Mouse (Mus musculus): ENCODE results near the gene Stk16. TPM values are rescaled to one million over a fixed set of nuclear protein-coding genes. Genes with fewer than 3 reads are reported as not detected.

The Stk16 gene
- polyA plus RNA-seq, 1 experiment from 2014 or later: 120 TPM

DNA sequence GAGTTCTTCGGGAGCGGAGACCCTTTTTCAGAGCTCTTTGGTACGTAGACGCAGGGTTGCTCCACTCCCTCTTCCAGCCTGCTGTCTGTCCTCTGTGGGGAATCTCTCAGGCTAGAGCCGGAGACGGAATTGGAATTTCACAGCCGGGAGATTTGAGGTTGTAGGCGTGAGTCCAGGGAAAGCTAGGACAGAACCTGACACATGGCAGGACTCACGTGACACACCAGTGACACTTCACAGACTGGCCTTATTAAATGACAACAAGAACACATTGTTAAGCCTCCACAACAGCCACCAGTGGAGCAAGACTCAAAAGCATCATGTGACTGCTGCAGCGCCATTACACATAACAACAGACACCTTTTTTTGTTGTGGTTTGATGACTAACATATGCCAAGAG lies 29.0 kb downstream of the Stk16 start:
- Histone ChIP-seq H3K9me3 (ENCODE audit: control insufficient read depth, low read length) (no peaks in the 10 kb centered on the region), H3K36me3 (ENCODE audit: control insufficient read depth, insufficient read depth, low read length) (peaks cover 33% of the 10 kb centered on the region), H3K27me3 (ENCODE audit: control insufficient read depth, insufficient read depth, low read length) (no peaks in the 10 kb centered on the region), H3K9ac (replicated peaks; ENCODE audit: low read length) (no peak overlapping the region), H3K4me1 (ENCODE audit: control insufficient read depth, insufficient read depth, low read length) (peaks cover 8% of the 10 kb centered on the region; the same call in 1 of the 2 replicates), H3K4me2 (ENCODE audit: low read length) (no peak overlapping the region), H3K27ac (replicated peaks; ENCODE audit: low read depth, low read length) (no peak overlapping the region), H3K4me3 (replicated peaks; ENCODE audit: low read depth, low read length) (no peak overlapping the region)
- 86% methylated on average over 10 of the region's 10 CpGs for WGBS
- DNase-seq (no peak), ATAC-seq (ENCODE audit: low FRiP score, low TSS enrichment) (no peak)

- DNase-seq (no peak), ATAC-seq (ENCODE audit: low FRiP score, low TSS enrichment) (no peak)
- H3K27me3 ChIP-seq (ENCODE audit: control insufficient read depth, insufficient read depth, low read length): no peaks in the 10 kb centered on the region
- peaks cover 33% of the 10 kb centered on the region for H3K36me3 ChIP-seq (ENCODE audit: control insufficient read depth, insufficient read depth, low read length)
- no peak overlapping the region for H3K27ac ChIP-seq (replicated peaks; ENCODE audit: low read depth, low read length)
- WGBS: 87% methylated on average over 14 of the region's 14 CpGs
- H3K4me1 ChIP-seq (ENCODE audit: control insufficient read depth, insufficient read depth, low read length): no peaks in the 10 kb centered on the region
- H3K4me2 ChIP-seq (ENCODE audit: low read length): no peak overlapping the region
- H3K9ac ChIP-seq (replicated peaks; ENCODE audit: low read length): no peak overlapping the region
- H3K4me3 ChIP-seq (replicated peaks; ENCODE audit: low read depth, low read length): no peak overlapping the region
- no peaks in the 10 kb centered on the region for H3K9me3 ChIP-seq (ENCODE audit: control insufficient read depth, low read length)
Measured at GRCm38 (mm10) chr1:75243411-75243810, 32.8 kb downstream of the Stk16 start.

DNA sequence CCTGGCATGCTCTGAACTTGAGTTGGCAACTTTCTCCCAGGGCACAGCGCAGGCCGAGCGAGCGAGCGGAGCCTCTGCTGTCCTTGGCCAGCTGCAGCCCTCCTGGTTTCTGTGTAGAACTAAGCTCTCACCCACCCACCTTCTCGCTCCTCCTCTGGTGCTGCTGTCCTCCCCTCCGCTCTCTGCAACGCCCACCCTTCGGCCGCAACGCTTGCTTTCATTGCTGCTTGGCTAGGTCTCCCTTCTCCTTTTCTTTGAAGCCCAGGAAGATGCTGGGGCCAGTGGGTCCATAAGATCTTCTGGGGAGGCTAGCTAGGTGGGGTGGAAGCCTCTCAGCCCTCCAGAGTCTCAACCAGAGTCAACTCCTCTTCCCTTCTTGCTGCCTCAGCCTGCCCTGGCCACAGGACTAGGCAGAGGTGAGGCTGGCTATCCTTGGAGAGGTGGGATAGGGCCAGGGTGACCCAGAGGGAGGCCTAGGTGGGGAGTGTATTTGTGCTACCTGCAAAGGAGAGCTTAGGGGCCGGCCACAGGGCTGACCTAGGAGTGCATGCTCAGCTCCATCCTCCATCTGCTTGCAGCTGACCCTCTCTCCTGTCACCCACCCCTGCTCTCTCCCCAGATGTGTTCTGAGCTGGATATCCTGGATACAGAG lies 33.7 kb downstream of the Stk16 start:
- peak; percentile 26 for ATAC-seq (ENCODE audit: low FRiP score, low TSS enrichment)
- H3K27me3 ChIP-seq (ENCODE audit: control insufficient read depth, insufficient read depth, low read length): no peaks in the 10 kb centered on the region

DNA sequence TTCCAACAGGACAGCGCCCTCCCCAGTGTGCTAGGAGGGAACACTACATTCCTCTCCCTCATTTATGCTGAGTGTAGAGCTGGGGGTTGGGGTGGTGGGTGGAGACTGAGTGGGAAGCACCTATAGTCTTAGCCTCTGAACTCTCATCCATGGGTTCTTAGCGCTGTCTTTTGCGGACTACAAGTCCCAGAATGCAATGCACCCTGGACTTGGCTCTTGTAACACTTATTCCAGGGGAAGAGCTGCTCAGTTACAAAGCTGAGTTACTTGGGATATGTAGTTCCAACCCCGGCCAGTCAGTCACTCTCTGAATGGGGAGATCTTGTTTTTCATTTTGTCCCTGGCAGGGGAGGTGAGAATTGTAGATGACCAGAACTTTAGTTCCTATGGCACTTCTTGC lies 34.2 kb downstream of the Stk16 start:
- ATAC-seq (ENCODE audit: low FRiP score, low TSS enrichment) (peak; percentile 65), DNase-seq (peak; percentile 83)
- Histone ChIP-seq H3K27ac (replicated peaks; ENCODE audit: low read depth, low read length) (no peak overlapping the region), H3K27me3 (ENCODE audit: control insufficient read depth, insufficient read depth, low read length) (no peaks in the 10 kb centered on the region), H3K9ac (replicated peaks; ENCODE audit: low read length) (no peak overlapping the region), H3K4me3 (replicated peaks; ENCODE audit: low read depth, low read length) (no peak overlapping the region), H3K36me3 (ENCODE audit: control insufficient read depth, insufficient read depth, low read length) (peaks cover 27% of the 10 kb centered on the region), H3K4me2 (ENCODE audit: low read length) (no peak overlapping the region), H3K4me1 (ENCODE audit: control insufficient read depth, insufficient read depth, low read length) (no peaks in the 10 kb centered on the region), H3K9me3 (ENCODE audit: control insufficient read depth, low read length) (no peaks in the 10 kb centered on the region)
- WGBS: 16% methylated on average over 4 of the region's 4 CpGs

More for the DNA sequence above, 33.7 kb downstream of the Stk16 start:
- 82% methylated on average over 12 of the region's 12 CpGs for WGBS
- Histone ChIP-seq H3K4me1 (ENCODE audit: control insufficient read depth, insufficient read depth, low read length) (no peaks in the 10 kb centered on the region), H3K36me3 (ENCODE audit: control insufficient read depth, insufficient read depth, low read length) (peaks cover 32% of the 10 kb centered on the region), H3K27ac (replicated peaks; ENCODE audit: low read depth, low read length) (no peak overlapping the region), H3K9me3 (ENCODE audit: control insufficient read depth, low read length) (no peaks in the 10 kb centered on the region), H3K4me3 (replicated peaks; ENCODE audit: low read depth, low read length) (no peak overlapping the region), H3K4me2 (ENCODE audit: low read length) (no peak overlapping the region), H3K9ac (replicated peaks; ENCODE audit: low read length) (no peak overlapping the region)
- DNase-seq: no peak

DNA sequence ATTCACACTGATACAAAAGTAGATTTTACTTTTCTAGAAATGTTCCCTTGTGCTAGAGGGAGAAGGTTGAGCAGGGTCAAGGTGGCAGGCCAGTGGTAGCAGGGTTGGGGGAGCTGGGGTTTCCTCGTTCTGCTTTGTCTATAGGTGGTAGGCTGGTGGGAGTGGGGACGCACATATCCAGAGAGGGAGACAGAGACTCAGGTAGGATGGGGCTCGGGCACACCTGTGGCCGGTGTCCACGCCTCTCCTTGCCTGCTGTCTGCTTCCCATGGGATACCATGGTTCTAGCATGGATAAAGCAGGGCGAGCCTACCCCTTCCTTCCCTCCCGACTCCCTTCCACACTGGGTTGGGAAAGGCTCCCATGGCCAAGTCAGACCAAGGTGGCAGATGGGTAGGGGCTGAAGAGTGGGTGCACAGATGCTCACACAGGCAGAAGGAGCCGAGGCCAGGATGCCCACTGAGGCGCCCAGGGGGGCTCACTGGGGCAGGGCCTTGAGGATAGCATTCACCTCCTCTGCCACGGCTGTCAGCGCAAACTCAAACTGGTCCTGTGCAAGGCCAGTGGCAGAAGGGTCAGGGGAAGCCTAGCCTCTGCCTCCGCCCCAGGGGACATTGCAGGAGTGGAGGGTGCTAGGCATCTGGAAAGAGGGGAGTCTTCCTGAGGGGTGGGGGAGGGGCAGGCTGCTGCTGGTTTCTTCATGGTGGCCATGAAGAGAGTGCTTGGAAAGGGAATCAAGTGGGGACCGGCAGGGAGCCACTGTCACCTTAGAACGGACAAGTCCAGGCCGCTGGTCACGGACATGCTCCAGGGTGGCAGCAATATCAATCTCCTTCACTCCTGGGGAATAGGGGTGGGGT lies 36.7 kb downstream of the Stk16 start:
- Histone ChIP-seq H3K9ac (replicated peaks; ENCODE audit: low read length) (no peak overlapping the region), H3K36me3 (ENCODE audit: control insufficient read depth, insufficient read depth, low read length) (peaks cover 14% of the 10 kb centered on the region; the same call in 1 of the 2 replicates), H3K4me1 (ENCODE audit: control insufficient read depth, insufficient read depth, low read length) (no peaks in the 10 kb centered on the region; the same call in 1 of the 2 replicates), H3K27ac (replicated peaks; ENCODE audit: low read depth, low read length) (no peak overlapping the region), H3K4me3 (replicated peaks; ENCODE audit: low read depth, low read length) (no peak overlapping the region), H3K9me3 (ENCODE audit: control insufficient read depth, low read length) (no peaks in the 10 kb centered on the region), H3K4me2 (ENCODE audit: low read length) (no peak overlapping the region), H3K27me3 (ENCODE audit: control insufficient read depth, insufficient read depth, low read length) (no peaks in the 10 kb centered on the region)
- ATAC-seq (ENCODE audit: low FRiP score, low TSS enrichment) (no peak), DNase-seq (no peak)
- WGBS: 82% methylated on average over 16 of the region's 16 CpGs

GRCm38 (mm10) chr1:75248041-75248772 lies 37.6 kb downstream of the Stk16 start:
- Histone ChIP-seq H3K36me3 (ENCODE audit: control insufficient read depth, insufficient read depth, low read length) (peaks cover 10% of the 10 kb centered on the region; the same call in 1 of the 2 replicates), H3K9ac (replicated peaks; ENCODE audit: low read length) (no peak overlapping the region), H3K9me3 (ENCODE audit: control insufficient read depth, low read length) (no peaks in the 10 kb centered on the region), H3K27me3 (ENCODE audit: control insufficient read depth, insufficient read depth, low read length) (no peaks in the 10 kb centered on the region), H3K4me1 (ENCODE audit: control insufficient read depth, insufficient read depth, low read length) (no peaks in the 10 kb centered on the region; the same call in 1 of the 2 replicates), H3K4me2 (ENCODE audit: low read length) (no peak overlapping the region), H3K27ac (replicated peaks; ENCODE audit: low read depth, low read length) (no peak overlapping the region), H3K4me3 (replicated peaks; ENCODE audit: low read depth, low read length) (no peak overlapping the region)
- WGBS: 58% methylated on average over 9 of the region's 9 CpGs
- ATAC-seq (ENCODE audit: low FRiP score, low TSS enrichment): no peak
- DNase-seq: no peak

DNA sequence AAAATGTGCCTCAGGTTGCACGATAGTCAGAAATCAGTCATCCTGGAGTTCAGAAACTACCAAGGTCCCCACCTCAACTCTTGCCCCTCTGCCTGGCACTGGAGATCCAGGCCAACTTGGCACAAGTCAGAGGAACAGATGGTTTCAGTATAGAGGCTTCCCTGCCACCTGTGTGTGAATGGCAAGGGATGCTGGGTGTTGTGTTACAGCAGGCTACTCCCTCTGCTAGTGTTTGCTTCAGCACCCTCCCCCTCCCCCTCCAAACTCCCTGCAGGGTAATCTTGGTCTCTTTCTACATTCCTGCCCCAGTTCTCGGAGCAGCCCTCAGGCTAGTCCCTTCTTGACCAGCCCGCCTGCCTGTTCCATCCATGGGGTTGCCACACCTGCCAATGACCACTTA lies 39.9 kb downstream of the Stk16 start:
- 64% methylated on average over 3 of the region's 3 CpGs for WGBS
- H3K27ac ChIP-seq (replicated peaks; ENCODE audit: low read depth, low read length): no peak overlapping the region
- no peaks in the 10 kb centered on the region for H3K27me3 ChIP-seq (ENCODE audit: control insufficient read depth, insufficient read depth, low read length)
- no peak overlapping the region for H3K4me2 ChIP-seq (ENCODE audit: low read length)
- ATAC-seq (ENCODE audit: low FRiP score, low TSS enrichment): no peak
- H3K4me1 ChIP-seq (ENCODE audit: control insufficient read depth, insufficient read depth, low read length): no peaks in the 10 kb centered on the region; the same call in 1 of the 2 replicates
- no peaks in the 10 kb centered on the region; the same call in 1 of the 2 replicates for H3K36me3 ChIP-seq (ENCODE audit: control insufficient read depth, insufficient read depth, low read length)
- no peaks in the 10 kb centered on the region for H3K9me3 ChIP-seq (ENCODE audit: control insufficient read depth, low read length)
- no peak overlapping the region for H3K4me3 ChIP-seq (replicated peaks; ENCODE audit: low read depth, low read length)
- H3K9ac ChIP-seq (replicated peaks; ENCODE audit: low read length): no peak overlapping the region
- DNase-seq: no peak

- no peaks in the 10 kb centered on the region for H3K27me3 ChIP-seq (ENCODE audit: control insufficient read depth, insufficient read depth, low read length)
- no peaks in the 10 kb centered on the region for H3K36me3 ChIP-seq (ENCODE audit: control insufficient read depth, insufficient read depth, low read length)
- no peaks in the 10 kb centered on the region; the same call in 1 of the 2 replicates for H3K4me1 ChIP-seq (ENCODE audit: control insufficient read depth, insufficient read depth, low read length)
- H3K27ac ChIP-seq (replicated peaks; ENCODE audit: low read depth, low read length): no peak overlapping the region
- no peaks in the 10 kb centered on the region for H3K9me3 ChIP-seq (ENCODE audit: control insufficient read depth, low read length)
- H3K9ac ChIP-seq (replicated peaks; ENCODE audit: low read length): peak overlapping the region; percentile 6; the same call in 1 of the 2 replicates
- WGBS: 2% methylated on average over 22 of the region's 22 CpGs
- H3K4me3 ChIP-seq (replicated peaks; ENCODE audit: low read depth, low read length): peak overlapping the region; percentile 7
- peak overlapping the region; percentile 50 for H3K4me2 ChIP-seq (ENCODE audit: low read length)
- DNase-seq: peak; percentile 86
- ATAC-seq (ENCODE audit: low FRiP score, low TSS enrichment): peak; percentile 25
Measured at GRCm38 (mm10) chr1:75251112-75251970, 40.7 kb downstream of the Stk16 start.
